Mouse (Mus musculus) small intestine, adult 2 months (tissue): ENCODE results near the gene Farp2. TPM values are rescaled to one million over a fixed set of nuclear protein-coding genes. Genes with fewer than 3 reads are reported as not detected.

Experiments
- H3K27ac ChIP-seq: fragments of 200-500 bp; 2 replicates; pipeline ENCODE4 v1.5.1; 2012; ENCODE audit warnings: low read depth, low read length, control low read depth, inconsistent platforms; ENCODE audit not compliant: insufficient read depth
- H3K27me3 ChIP-seq: fragments of 200-500 bp; 2 replicates; pipeline ENCODE4 v1.6.1; 2012; ENCODE audit warnings: mild to moderate bottlenecking, moderate library complexity, low read length, inconsistent platforms; ENCODE audit not compliant: control insufficient read depth, insufficient read depth
- H3K36me3 ChIP-seq: fragments of 200-500 bp; 2 replicates; pipeline ENCODE4 v1.6.1; 2012; ENCODE audit warnings: mild to moderate bottlenecking, low read length, control low read depth, inconsistent platforms; ENCODE audit not compliant: control insufficient read depth, insufficient read depth
- H3K4me1 ChIP-seq: fragments of 200-500 bp; 2 replicates; pipeline ENCODE4 v1.6.1; 2012; ENCODE audit warnings: low read length, inconsistent platforms, mixed read lengths; ENCODE audit not compliant: control insufficient read depth, insufficient read depth, insufficient read length
- H3K4me3 ChIP-seq: fragments of 200-500 bp; 2 replicates; pipeline ENCODE4 v1.5.1; 2012; ENCODE audit warnings: low read depth, mild to moderate bottlenecking, control low read depth, inconsistent platforms, low read length, moderate library complexity
- CTCF ChIP-seq: fragments of 200-500 bp; IDR thresholded peaks from 2 replicates; pipeline ENCODE4 v1.5.1; 2012; ENCODE audit warnings: low read depth, mild to moderate bottlenecking, control low read depth, inconsistent platforms, low read length, moderate library complexity, mixed read lengths; ENCODE audit not compliant: insufficient replicate concordance, insufficient read length; ENCODE audit errors: extremely low read depth
- POLR2A ChIP-seq: fragments of 200-500 bp; IDR thresholded peaks from 2 replicates; pipeline ENCODE4 v1.6.1; 2012; ENCODE audit warnings: low read depth, mild to moderate bottlenecking, control low read depth, inconsistent platforms, low read length, moderate library complexity
- WGBS: fragments of 180-500 bp; shearing (Covaris S2); methylation state at CpG from one replicate; pipeline ENCODE4 v1.1.7; 2018; 5-methylcytosine and 5-hydroxymethylcytosine counted together
- polyA plus RNA-seq: library from polyadenylated mRNA; depleted of rRNA; stranded (reverse); fragments of >200 nt; gene quantifications from 2 replicates; pipeline ENCODE4 v1.2.3, GENCODE M21; 2012

Gene Farp2
- polyA plus RNA-seq, 1 experiment: 13.6 TPM

GRCm38 (mm10) chr1:93581545-93581944 lies 69.7 kb downstream of the Farp2 start:
- WGBS: 93% methylated on average over 7 of the region's 7 CpGs
- TF ChIP-seq CTCF (no peak), POLR2A (no peak)
- H3K36me3 ChIP-seq: peaks cover 40% of the 10 kb centered on the region
- H3K4me3 ChIP-seq: no peak overlapping the region
- H3K27ac ChIP-seq: no peak overlapping the region
- no peaks in the 10 kb centered on the region for H3K4me1 ChIP-seq
- no peaks in the 10 kb centered on the region for H3K27me3 ChIP-seq

GRCm38 (mm10) chr1:93588346-93588745 lies 76.5 kb downstream of the Farp2 start:
- 69% methylated on average over 3 of the region's 3 CpGs for WGBS
- TF ChIP-seq POLR2A: no peak
- Histone ChIP-seq H3K27me3 (no peaks in the 10 kb centered on the region), H3K36me3 (peaks cover 12% of the 10 kb centered on the region), H3K4me3 (no peak overlapping the region), H3K27ac (no peak overlapping the region), H3K4me1 (no peaks in the 10 kb centered on the region)

GRCm38 (mm10) chr1:93593960-93594359 lies 82.1 kb downstream of the Farp2 start:
- Histone ChIP-seq H3K4me1 (no peaks in the 10 kb centered on the region), H3K36me3 (peaks cover 8% of the 10 kb centered on the region), H3K27ac (no peak overlapping the region), H3K27me3 (no peaks in the 10 kb centered on the region), H3K4me3 (no peak overlapping the region)
- no peak for TF ChIP-seq CTCF

GRCm38 (mm10) chr1:93595916-93596315 lies 84.0 kb downstream of the Farp2 start:
- Histone ChIP-seq H3K27me3 (no peaks in the 10 kb centered on the region), H3K27ac (no peak overlapping the region), H3K4me3 (no peak overlapping the region), H3K36me3 (peaks cover 5% of the 10 kb centered on the region), H3K4me1 (no peaks in the 10 kb centered on the region)
- TF ChIP-seq CTCF (no peak), POLR2A (no peak)
- WGBS: 87% methylated on average over 6 of the region's 6 CpGs

- 86% methylated on average over 4 of the region's 4 CpGs for WGBS
Measured at GRCm38 (mm10) chr1:93602911-93603310, 91.0 kb downstream of the Farp2 start.

GRCm38 (mm10) chr1:93603921-93604320 lies 92.0 kb downstream of the Farp2 start:
- peaks cover 2% of the 10 kb centered on the region for H3K36me3 ChIP-seq
- TF ChIP-seq POLR2A: no peak
- no peak for TF ChIP-seq CTCF
- WGBS: 92% methylated on average over 12 of the region's 12 CpGs
- H3K4me1 ChIP-seq: 0 out of 2 replicates have a peak, but pooled peaks cover 2% of the 10 kb centered on the region
- no peaks in the 10 kb centered on the region for H3K27me3 ChIP-seq
- H3K27ac ChIP-seq: no peak overlapping the region
- no peak overlapping the region for H3K4me3 ChIP-seq

More at GRCm38 (mm10) chr1:93602911-93603310, 91.0 kb downstream of the Farp2 start:
- peaks cover 4% of the 10 kb centered on the region for H3K36me3 ChIP-seq
- H3K27me3 ChIP-seq: no peaks in the 10 kb centered on the region
- TF ChIP-seq CTCF (0 out of 2 replicates have a peak, but pooled peaks have one; percentile 5), POLR2A (no peak)
- no peak overlapping the region for H3K4me3 ChIP-seq
- 0 out of 2 replicates have a peak, but pooled peaks cover 2% of the 10 kb centered on the region for H3K4me1 ChIP-seq
- H3K27ac ChIP-seq: no peak overlapping the region

- 86% methylated on average over 14 of the region's 14 CpGs for whole genome bisulfite sequencing
- TF ChIP-seq CTCF (no peak), POLR2A (no peak)
- Histone ChIP-seq H3K27ac (no peak overlapping the region), H3K4me1 (0 out of 2 replicates have a peak, but pooled peaks cover 2% of the 10 kb centered on the region), H3K36me3 (peaks cover 6% of the 10 kb centered on the region), H3K4me3 (no peak overlapping the region), H3K27me3 (no peaks in the 10 kb centered on the region)
Measured at GRCm38 (mm10) chr1:93607090-93608083, 95.5 kb downstream of the Farp2 start.
